Mouse (Mus musculus) thymus, adult 18-20 months (tissue): Measurements from ENCODE around the gene Duox1.

Source experiments
- DNase-seq, 2 experiments: peaks; one replicate each; pipeline ENCODE4 v3.0.0; 2022; ENCODE audit warnings: mixed read lengths in 2 of 2

The Duox1 gene

DNA sequence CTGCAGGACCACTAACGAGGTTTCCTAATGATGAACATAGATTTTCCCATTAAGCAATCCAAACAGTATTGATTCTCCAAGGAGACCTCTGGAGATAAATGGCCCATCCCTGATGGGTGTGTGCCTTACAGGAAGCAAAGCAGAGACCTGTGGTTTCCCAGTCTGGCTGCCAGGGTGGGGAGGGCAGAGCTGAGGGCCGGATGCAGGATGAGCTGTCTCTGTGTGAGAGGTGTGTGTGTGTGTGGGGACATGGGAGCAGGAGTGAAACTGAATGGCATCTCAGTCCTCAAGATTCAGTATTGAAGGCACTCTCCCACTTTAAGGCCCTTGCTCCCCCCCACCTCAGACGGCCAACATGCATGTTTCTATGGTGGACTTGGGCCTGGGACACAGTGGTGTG, 40.7 kb downstream of the Duox1 start:
- no peak for DNase-seq

DNA sequence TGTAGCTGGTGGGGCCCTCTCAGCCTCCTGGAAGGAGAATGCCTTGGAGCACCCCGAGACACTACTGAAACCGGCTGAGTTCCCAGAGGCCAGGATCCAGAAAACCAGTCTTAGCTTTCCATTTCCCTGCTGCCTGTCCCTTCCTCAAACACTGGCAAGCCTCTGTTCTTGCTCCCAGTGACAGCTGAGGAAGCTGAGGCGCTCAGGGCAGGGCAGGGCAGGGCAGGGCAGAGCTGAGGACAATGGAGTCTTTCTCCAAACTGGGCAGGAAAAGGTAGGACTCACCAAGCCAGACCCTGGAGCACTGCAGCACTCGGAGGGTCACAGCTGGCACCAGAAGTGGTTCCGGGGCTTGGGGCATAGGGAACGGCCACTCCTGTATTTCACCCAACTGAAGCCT, 44.8 kb downstream of the Duox1 start:
- DNase-seq: no peak

DNA sequence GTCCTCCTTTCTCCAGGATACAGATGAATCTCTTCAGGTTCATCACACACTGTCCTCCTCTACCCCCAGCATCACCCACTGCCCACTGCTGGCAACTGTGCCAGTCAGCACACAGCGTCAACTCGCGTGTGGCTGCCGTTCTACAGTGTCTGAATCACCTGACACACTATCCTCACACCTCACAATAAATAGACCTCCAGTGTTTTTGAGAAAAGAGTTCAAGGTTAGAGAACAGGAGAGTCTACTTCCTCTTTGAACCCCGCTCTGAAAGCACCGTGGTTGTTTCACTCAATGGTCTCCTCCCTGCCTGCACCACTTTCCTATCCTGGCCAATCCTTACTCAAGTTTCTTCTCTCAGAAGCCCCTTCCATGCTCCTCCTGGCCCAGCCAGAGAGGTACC, 45.7 kb downstream of the Duox1 start:
- DNase-seq: no peak

DNA sequence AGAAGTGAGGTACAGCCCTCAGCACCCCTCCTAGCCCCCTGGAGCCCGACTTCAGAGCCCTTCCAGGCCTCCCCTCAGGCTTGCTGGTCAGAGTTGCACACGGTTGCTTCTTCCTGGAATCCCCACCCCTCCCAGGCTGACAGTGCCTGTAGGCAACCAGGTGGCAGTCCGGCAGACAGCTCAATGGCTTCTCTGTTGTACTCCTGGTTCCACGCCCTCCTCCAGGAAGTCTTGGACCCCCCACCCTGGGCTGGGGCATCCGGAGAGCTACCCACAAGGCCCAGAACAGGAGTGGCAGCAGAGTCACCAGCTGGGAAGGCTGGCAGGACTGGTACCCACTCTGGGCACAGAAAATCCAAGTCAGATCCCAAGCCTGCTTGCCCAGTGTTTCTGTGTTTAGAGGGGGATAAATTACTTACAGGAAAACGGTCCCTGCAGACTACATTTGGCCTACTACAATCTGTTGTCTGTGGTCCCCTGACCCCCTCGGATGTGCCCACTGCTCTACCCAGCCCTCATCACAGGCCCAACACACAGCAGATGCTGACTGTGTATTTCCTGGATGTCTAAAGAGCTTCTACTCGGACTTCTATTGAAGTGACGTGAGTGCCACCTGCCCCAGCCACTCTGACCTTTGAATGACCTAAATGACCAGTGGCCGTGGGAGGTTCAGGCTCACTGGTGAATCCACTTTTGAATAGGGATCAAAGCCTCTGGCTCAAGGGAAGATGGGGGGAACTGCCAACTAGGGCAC, 46.6 kb downstream of the Duox1 start:
- DNase-seq: no peak

DNA sequence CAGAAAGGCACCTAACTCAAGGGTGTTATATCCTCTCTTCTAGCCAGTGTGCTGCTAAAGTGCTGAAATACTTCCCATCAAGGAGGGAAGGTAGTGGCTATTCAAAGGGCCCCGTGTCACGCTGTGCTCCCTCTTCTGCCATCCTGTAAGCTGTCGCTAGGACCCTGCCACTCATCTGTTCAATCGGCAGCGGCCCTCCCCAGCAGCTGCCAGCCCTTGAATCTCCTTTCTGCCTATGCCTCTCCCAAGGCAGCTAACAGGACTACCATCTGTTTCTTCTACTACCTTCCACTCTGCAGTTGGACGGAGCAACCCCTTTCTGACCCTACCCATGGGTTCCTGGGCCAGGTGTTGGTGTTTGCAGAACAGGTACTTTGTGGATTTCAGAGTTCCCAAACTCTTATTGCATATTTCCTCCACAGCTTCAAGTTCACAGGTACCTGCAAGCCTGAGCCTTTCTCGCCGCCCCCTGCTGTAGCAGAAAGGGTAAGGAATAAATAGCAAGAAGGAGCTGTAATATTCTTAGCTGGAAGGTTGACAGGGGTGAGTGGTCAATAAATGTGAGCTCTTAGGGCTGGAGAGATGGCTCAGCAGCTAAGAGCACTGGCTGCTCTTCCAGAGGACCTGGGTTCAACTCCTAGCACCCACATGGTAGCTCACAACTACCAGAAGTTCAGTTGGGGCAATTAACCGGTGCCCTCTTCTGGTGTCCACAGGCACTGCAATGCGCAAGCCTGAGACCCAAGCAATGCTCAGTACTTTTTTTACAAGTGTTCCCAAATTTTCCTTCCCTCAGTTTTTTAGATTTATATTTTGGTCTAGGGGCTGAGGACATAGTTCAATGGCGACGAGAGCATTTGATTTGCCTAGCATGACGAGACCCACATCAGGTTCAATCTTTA, 47.4 kb downstream of the Duox1 start:
- DNase-seq: no peak

DNA sequence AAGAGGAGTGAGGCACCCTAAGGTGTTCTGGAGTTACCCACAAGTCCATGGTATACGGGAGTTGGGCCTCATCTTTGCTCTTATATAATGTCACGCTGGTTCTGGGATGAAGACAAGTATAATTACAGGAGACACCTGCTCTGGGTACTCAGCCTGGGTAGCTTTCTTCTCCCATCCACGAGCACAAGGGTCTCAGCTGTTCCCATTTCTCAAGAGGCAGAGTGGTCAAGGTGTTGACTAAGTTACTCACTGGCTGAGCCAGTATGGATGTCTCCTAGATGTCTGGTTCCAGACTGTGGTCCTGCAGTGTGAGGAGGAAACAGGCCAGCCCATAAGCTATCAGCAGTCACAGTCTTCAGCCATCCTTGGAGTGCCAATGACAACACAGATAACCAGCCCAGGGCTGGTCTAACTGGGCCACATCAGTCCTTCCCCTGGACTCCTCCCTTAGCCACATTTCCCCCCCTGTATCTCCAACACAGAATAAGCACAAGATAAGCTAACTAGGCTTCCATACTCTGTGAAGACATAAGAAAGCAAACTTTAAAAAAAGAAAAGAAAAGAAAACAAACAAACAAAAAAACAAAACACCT, 49.0 kb downstream of the Duox1 start:
- no peak for DNase-seq

DNA sequence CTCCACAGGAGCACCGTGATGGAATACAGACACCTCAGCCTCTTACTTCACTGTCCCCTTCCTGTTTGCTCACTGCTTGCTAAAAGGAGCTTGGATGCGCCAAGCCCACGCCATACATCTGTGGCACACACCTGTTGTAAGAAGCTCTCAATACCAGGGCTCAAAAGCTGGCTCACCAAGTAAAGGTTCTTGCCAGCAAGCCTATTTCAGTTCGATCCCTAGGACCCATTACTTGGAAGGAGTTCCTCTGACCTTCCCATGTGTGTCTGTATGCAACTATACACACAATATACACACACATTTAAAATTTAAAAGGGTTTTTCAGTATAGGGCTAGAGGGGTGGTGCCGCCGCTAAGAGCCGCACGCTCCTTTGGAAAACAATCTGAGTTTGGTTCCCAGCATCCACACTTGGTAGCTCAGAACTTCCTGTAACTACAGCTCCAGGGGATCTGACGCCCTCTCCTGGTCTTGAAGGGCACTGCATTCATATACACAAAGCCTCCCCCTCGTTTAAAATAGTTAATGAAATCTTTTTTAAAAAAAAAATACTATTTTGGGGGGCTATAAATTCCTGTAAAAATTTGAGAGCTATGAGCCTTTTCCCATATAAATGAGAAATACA, 49.9 kb downstream of the Duox1 start:
- no peak for DNase-seq

DNA sequence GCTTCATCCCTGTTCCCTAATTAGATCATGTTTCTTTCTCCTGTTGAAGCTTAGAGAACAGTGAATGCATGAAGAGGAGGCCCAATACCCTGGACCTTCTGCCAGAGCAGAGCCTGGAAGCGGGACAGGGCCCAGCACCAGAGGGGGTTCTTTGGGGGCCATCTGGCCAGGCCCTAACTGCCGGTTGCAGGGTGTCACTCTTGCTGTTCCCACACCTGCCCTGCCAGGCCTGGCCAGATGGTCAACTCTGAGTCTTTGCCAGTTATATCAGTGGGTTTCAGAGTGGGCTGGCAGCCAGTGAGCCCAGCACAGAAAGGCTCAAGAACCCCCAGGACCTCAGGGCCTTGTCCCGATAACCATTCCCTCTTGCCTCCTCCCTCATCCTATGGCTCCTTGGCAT, 50.6 kb downstream of the Duox1 start:
- DNase-seq: no peak

DNA sequence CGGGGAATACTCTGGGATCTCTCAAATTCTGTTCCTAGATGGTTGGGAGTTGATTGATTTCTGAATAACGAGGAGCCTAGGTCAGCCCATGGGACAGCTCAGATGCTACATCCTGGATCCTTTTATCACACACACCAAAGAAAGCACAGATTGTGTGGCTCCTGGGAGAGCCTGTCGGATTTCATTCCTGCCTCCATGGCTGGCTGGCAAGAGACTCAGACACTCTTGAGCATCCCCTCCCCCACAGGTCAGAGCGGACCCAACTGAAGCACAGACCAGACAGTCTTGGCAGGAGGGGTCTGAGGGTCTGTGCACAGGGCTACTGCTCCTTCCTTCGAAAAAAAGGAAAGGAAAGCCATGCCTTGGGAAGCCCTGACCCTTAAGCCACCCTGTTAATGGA, 51.2 kb downstream of the Duox1 start:
- DNase-seq: no peak

DNA sequence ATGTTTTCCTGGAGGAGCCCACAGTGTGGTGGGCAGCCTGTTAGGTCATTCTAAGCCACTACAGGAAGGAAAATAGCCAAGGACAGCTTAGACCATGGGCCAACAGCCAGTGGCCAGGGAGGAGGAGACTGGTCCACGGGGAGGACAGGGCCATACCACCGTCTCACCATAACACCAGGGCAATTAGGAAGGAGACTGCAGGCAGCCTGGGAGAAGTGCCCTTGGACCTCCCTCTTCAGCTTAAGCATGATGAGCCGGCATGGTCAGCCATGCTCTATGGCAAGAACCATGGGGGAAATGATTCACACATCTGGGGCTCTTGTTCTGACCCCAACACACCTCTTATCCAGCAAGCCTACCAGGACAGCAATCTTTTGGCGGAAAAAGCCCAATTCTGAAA, 51.7 kb downstream of the Duox1 start:
- no peak for DNase-seq

DNA sequence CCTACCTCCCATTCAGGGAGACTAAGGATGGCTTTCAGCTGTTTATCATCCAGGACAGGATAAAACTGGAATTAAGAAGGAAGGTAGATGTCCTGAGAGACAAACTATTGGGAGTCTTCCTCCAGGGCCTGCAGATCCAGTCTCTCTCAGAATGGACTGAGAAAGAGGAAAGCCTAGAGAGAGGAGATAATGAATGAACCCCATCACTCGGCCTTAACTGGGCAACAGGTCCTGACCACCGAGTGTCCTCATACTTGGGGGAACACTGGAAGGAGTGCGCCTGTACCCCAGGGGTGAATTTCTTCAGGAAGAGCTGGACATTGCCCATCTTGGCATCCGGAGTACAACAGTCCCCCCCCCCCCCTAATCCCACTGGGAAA, 52.2 kb downstream of the Duox1 start:
- DNase-seq: no peak

DNA sequence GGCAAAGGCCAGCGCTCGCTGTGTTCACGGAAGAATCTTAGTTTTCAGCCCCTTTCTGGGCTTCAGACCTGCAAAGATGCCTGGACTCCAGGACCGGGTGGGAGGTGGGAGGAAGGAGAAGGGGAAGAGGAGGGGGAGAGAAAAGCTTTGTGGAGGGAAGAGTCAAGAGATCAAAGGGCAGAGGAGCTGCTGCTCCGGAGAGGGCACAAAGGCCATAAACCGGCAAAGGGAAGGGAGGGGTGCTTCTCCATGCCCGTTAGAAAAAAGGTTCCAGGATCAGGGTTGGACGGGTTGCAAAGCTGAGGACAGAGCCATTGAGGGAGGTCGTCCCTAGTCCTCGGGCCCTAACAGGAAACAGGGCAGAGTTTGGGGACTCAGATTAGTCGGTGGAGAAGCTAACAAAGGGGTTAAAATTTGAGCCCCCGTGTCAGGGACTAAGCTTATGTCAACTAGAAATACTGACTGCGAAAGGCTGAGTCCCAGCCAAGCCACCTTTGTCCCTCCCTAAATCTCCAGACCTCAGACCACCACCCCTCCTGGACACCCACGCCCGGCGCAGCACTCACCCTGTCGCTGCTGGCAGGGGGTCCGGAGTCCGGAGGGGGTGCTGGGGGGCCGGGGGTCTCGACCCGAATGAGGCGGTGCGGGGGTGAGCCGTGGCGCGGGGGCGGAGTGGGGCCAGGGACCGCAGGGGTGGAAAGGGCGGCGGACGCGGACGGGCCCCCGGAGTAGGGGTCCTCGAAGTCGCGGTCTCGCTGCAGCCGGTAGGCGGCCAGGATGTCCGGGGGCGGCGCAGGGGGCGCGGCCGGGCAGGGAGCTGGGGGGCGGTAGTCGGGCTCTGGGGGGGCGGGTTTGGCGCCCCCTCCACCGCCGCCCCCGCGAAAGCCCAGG, 52.9 kb downstream of the Duox1 start:
- DNase-seq: peak in 1 of 2 experiments; percentile 59

DNA sequence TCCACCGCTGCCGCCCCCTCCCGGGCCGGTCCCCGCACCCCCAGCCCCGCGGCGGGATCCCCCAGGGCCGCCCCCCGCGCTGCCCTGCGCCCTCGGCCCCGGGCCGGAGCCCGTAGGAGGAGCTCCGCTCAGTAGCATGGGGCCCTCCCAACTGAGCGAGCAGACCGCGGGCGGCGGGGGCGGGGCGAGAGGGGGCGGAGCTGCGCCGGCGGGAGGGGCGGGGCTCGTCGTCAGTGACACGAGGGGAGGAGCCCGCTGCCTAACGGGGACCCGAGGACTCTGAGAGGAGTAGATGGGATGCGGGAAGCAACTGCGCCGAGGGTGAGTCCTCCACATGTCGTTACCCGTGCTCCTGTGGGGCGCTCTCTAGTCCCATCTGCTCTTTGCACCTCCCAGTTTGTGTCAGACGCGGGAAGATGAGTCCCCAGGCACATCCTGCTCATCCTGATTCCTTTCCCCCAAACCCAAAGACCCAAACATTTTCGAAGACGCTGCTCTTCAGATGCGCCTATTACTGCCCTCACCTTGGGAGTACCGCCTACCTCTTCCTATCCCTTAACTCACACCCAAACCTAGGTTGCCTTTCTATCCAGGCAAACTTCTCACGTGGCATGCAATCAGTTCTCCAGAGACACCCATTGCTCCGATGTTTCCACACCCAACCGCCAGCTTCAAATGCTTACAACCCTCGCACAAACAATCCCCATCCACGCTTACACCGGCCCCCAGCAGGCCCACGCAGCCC, 53.7 kb downstream of the Duox1 start, which contains the start of gene Shf:
Gene Shf, minus strand, starts transcription at position 168 of the 745 bp plus-strand sequence.
- DNase-seq: peak; percentile 84 to 85

DNA sequence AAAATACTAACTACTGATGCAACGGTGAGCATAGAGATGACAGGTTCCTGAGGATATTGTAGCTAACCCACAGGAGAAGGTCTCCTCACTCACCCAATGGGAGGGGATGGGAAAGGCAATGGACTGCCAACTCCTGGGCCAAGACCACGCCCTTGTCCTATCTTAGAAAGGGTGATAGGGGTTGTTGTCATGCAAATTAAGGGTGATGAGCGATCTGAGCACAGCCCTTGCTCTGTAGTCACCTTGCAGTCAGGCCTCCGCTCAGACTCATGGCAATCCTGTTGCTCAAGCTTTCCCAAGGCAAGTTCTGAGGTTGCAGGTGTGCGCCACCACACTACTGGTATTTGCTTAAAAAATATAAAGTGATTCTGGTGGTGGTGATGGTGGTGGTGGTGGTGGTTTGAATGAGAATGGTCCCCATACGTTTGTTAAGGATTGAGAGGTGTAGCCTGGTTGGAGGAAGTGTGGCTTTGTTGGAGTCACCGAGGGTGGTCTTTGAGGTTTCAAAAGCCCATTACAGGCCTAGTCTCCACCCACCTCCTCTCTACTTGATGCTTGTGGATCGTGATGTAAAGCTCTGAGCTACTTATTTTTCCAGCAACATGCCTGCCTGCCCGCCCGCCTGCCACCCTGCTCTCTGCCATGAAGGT, 54.8 kb downstream of the Duox1 start:
- DNase-seq: no peak

DNA sequence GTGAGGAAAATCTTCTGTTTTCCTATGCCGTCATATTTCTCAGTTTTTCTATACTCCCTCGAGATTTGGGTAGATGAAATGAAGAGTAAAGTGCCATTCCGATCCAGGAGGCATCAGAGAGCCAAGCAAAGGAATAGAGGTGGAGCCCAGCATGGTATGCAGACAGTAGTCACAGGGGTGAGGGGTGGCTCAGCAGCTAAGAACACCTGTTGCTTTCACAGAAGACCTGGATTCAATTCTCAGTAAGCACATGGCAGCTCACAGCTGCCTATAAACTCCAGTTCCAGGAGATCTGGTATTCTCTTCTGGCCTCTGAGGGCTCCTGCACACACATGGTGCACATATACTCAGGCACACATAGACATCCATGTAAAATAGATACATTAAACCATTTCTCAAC, 56.6 kb downstream of the Duox1 start:
- no peak for DNase-seq

DNA sequence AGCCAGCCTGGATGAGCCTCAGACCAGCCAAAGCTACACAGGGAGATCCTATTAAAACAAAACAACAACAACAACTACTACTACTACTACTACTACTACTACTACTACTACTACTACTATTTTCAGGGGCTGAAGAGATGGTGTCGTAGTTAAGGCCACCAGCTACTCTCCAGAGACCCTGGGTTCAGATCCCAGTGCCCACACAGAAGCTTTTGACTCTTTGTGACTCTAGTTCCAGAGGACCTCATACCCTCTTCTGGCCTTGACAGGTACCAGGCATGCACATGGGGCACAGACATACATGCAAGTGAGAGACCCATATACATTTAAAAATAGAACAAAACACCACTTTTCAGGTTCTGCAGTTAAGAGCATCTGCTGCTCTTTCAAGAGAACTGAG, 57.1 kb downstream of the Duox1 start:
- no peak for DNase-seq

DNA sequence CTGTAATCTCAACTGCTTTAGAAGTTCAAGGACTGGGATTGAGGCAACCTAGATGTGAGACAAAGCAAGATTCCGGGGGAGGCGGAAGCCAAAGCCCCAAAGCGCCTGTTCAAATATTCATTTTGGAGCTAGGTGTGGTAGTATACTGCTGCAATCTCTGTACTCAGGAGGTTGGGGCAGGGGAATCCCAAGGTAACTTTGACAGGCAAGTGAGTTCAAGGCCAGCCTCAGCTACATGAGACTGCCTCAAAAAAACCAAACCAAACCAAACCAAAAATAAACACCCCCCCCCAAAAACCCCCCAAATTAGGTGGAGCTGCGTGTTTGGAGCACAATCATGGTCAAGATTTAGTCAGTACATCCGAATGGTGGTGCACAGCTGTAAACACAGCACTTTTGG, 58.5 kb downstream of the Duox1 start:
- no peak for DNase-seq

DNA sequence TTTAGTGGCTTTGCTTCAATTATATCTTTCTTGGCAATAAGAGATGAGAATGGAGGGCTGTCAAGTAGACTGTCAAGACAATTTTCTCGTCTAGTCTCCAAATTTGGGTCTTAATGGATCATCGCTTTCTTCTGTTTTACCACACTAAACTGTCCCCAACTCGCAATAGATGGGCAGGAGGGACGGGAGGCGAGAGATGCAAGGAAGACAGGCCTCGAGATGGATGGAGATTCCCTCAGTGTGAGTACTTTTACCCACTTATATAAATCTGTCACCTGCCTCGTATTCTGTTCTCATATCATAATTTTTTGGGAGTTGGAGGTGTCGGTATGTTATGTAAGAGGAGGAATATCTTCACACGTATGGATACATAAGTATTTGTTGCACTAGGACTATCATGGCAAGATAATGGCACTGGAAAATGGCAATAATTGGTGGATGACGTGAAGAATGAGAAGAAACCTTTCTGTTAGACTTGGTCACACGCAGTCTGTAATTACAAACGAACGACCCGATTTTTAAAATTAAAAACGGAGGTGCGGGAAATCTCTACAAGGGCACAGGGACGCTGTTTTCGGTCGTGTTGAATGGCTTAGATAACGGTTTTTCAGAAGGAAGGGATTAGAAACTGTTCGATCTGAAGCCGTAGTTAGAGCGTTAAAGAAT, 59.3 kb downstream of the Duox1 start:
- no peak for DNase-seq

DNA sequence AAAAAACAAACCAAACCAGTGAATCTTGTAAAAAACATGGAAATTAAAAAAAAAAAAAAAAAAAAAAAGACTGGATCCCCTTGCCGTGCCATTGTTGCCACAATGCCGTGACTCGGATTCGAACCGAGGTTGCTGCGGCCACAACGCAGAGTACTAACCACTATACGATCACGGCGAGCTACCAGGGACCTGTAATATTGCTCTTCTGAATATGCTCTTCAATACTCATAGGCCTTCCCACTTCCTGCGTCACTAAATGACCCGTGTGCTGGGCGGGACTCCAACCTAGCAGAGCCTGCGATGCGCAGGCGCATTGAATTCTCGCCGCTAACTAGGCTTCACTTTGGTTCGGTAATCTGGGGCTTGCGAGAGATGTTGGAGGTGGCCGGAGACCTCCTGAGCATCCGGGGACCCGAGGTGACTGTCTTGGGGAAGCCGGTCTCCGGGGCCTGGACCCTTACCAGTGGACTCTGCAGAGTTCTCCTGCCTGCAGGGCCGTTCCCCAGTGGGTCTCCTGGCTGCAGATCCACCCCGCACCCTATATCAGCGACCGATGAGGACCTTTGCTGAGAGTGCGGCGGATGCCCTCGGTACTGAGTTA, 60.0 kb downstream of the Duox1 start:
- DNase-seq: peak; percentile 87 to 93

DNA sequence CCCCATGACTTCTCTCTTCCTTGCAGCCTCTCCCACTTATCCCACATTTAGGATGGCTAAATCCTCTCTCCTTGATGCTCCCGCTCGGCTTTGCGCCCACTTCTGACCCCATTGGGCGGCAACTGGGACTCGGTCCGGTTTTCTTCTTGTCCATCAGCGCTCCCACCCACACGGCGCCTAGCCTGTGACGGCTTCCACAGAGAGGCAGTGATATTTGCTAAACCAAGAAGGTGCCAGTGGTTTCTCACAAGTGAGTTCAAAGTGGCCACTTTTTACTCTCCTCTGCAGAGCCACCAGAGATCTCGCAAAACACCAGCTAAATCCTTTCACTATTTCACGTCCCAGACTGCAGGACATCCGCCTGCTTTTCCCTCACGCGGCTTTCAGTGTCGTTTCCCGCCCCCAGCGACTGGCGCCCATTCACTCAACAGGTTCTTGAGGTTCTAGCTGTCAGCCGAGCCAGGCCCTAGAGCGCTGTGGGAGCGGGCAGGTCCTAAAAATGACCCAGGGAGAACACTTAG, 60.6 kb downstream of the Duox1 start:
- no peak for DNase-seq
